Mouse (Mus musculus) c-Kit-positive CD71-positive TER-119-positive erythroid progenitor cells, embryonic 14.5 days (primary cell): Measurements from ENCODE around the gene Ercc6l.
A peak's percentile ranks its signal among the peaks of the same experiment; 100 is the strongest.
"Not testable (repeated sequence)": the region's sequence is repeated elsewhere in the genome, so short reads cannot be mapped to it uniquely, and the experiment has no call there.

ENCODE experiments used
- DNase-seq: peaks from one replicate; pipeline ENCODE4 v3.0.0-alpha.2; 2013; ENCODE audit warnings: low spot score

Gene Ercc6l

GRCm38 (mm10) chrX:102109349-102109748 is 47.5 kb downstream of the Ercc6l start:
- not testable (repeated sequence) for DNase-seq

DNA sequence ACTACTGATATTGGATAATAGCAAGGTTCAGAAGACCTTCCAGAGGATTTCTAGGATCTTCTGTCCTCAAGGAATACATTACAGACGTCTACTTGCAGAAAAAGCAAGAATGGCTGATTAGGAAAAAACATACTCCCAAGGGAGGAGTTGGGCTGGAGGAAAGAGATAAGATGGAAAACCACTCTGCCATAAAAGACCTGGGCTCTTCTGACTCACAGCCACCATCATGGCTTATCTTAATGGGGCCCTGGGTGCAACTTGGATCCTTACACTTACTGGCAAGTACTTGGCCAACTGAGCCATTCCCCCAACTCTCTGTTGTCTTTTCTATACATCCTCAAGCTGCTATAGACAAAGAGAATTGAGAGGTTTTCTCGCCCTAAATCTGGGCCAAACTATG is 53.1 kb downstream of the Ercc6l start:
- peak; percentile 5 for DNase-seq

GRCm38 (mm10) chrX:102101886-102102285 is 55.0 kb downstream of the Ercc6l start:
- DNase-seq, result no peak

- no peak for DNase-seq
Measured at GRCm38 (mm10) chrX:102094381-102094904, 62.4 kb downstream of the Ercc6l start.
